Mouse (Mus musculus) bone marrow, adult 2 months (tissue): Measurements from ENCODE around the gene Nol9.

Experiments
- CTCF ChIP-seq: fragments of 200-500 bp; IDR thresholded peaks from 2 replicates; pipeline ENCODE4 v1.5.1; 2011; ENCODE audit warnings: low read length, control low read depth; ENCODE audit not compliant: control insufficient read depth, insufficient read depth
- POLR2A ChIP-seq: fragments of 200-500 bp; IDR thresholded peaks from 2 replicates; pipeline ENCODE4 v1.6.1; 2011; ENCODE audit warnings: low read depth, mild to moderate bottlenecking, control low read depth, low read length, borderline replicate concordance; ENCODE audit not compliant: control insufficient read depth

GRCm38 (mm10) chr4:151999481-151999880 is 39.6 kb upstream of the Nol9 start:
- TF ChIP-seq CTCF (no peak), POLR2A (no peak)
